Mouse (Mus musculus) megakaryocyte, embryonic 14.5 days (primary cell): Measurements from ENCODE around the gene Ap3d1. TPM values are rescaled to one million over a fixed set of nuclear protein-coding genes. Genes with fewer than 3 reads are reported as not detected.
A peak's percentile ranks its signal among the peaks of the same experiment; 100 is the strongest.

Source experiments
- H3K27me3 ChIP-seq: replicated peaks from 2 replicates; pipeline ENCODE3; 2012; ENCODE audit warnings: inconsistent platforms
- H3K36me3 ChIP-seq: replicated peaks from 2 replicates; pipeline ENCODE3; 2012; ENCODE audit warnings: low read length, inconsistent platforms, mixed read lengths
- H3K4me1 ChIP-seq: 2 replicates; pipeline ENCODE4 v1.6.1; 2012; ENCODE audit warnings: inconsistent platforms
- H3K4me3 ChIP-seq: replicated peaks from 2 replicates; pipeline ENCODE3; 2012; ENCODE audit warnings: moderate library complexity, mild to moderate bottlenecking, inconsistent platforms
- H3K9me3 ChIP-seq: 2 replicates; pipeline ENCODE4 v1.6.1; 2012; ENCODE audit warnings: inconsistent platforms
- FLI1 ChIP-seq: IDR thresholded peaks from 2 replicates; pipeline ENCODE4 v1.6.1; 2012; ENCODE audit warnings: low read length, inconsistent platforms, mixed read lengths
- GATA1 ChIP-seq: IDR thresholded peaks from 3 replicates; pipeline ENCODE4 v1.6.1; 2012; ENCODE audit warnings: mixed read lengths, low read length, inconsistent platforms, borderline replicate concordance
- polyA plus RNA-seq: library from polyadenylated mRNA; stranded (reverse); fragments of >175 nt; gene quantifications from 2 replicates; pipeline ENCODE4 v1.2.3, GENCODE M21; 2012; ENCODE audit warnings: low replicate concordance; ENCODE audit not compliant: insufficient read depth

Gene Ap3d1
- polyA plus RNA-seq, 1 experiment: 24.8 TPM

DNA sequence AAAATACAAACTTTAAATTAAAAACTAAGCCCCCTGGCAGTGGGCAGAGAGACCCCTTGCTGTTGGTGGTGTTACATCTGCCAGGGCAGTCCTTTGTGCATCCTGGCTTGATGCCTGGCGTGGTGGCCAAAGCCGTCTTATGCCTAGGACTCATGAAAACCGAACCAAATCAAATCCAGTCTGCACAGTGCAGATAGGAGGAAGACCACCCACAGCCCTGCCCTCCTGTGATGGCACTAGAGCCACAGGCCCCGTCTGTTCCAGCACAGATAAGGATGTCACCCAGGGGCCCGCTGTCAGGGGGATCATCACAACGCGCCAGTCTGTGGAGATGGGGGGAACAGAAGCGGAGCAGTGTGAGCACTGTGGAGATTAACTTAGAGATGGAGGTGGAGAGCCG lies 44.3 kb downstream of the Ap3d1 start:
- no peaks in the 10 kb centered on the region for H3K9me3 ChIP-seq
- H3K4me3 ChIP-seq: peak overlapping the region; percentile 86
- H3K27me3 ChIP-seq: no peaks in the 10 kb centered on the region
- TF ChIP-seq GATA1 (peak; percentile 93), FLI1 (no peak)
- peaks cover 59% of the 10 kb centered on the region for H3K36me3 ChIP-seq
- H3K4me1 ChIP-seq: peaks cover 86% of the 10 kb centered on the region

DNA sequence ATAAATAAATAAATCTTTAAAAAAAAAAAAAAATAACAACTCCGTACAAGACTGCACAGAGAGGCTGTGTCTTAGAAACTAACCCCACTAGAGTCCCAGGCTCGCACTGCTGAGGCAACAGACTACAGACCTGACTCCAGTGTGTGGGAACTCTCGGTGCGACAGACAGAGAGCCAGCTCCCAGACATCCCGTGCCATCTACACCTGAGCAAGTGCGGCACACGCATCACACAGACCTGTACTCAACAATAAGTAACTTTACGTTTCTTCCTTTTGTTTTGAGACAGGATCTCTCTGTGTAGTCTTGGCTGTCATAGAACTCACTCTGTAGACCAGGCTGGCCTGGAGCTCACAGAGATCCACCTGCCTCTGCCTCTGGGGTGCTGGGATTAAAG lies 44.7 kb downstream of the Ap3d1 start:
- no peak for TF ChIP-seq FLI1
- no peak for TF ChIP-seq GATA1
- peaks cover 63% of the 10 kb centered on the region for H3K36me3 ChIP-seq
- no peaks in the 10 kb centered on the region for H3K27me3 ChIP-seq
- peaks cover 87% of the 10 kb centered on the region for H3K4me1 ChIP-seq
- H3K4me3 ChIP-seq: peak overlapping the region; percentile 86
- H3K9me3 ChIP-seq: no peaks in the 10 kb centered on the region

DNA sequence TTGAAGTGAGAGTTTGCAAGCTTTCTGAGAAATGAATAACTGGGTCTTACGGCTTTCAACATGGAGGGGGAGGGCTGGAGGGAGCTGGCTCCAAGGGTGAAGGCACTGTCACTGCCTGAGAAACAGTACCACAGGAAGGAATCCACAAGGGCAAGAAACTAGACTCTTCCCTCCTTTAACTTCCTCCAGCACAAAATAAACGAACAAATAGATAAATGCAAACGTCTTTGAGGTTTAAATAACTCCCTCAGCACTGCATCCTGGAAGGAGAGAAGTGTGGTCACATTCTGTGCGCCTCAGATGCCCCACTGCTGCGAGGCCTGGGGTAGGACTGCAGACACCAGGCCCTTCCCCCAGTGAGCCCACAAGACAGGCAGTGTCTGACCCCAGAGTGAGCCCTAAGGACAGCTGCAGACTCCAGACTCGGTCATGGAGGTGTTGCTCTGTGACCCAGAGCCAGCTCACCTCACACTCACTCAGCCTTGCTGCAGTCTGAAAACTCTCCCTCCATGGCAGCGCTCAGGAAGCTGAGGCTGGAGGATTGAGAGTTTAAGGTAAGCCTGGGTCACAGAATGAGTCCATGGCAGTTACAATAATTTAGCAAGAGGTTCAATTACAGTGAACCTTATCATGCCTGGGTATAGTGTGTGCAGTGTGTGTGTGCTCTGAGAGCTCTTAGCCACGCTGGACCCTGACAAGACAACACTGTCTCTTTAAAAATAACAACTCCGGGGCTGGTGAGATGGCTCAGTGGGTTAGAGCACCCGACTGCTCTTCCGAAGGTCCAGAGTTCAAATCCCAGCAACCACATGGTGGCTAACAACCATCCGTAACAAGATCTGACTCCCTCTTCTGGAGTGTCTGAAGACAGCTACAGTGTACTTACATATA lies 45.3 kb downstream of the Ap3d1 start:
- Histone ChIP-seq H3K4me1 (peaks cover 93% of the 10 kb centered on the region), H3K9me3 (no peaks in the 10 kb centered on the region), H3K36me3 (peaks cover 69% of the 10 kb centered on the region), H3K27me3 (no peaks in the 10 kb centered on the region), H3K4me3 (peak overlapping the region; percentile 88)
- TF ChIP-seq GATA1 (no peak), FLI1 (no peak)

DNA sequence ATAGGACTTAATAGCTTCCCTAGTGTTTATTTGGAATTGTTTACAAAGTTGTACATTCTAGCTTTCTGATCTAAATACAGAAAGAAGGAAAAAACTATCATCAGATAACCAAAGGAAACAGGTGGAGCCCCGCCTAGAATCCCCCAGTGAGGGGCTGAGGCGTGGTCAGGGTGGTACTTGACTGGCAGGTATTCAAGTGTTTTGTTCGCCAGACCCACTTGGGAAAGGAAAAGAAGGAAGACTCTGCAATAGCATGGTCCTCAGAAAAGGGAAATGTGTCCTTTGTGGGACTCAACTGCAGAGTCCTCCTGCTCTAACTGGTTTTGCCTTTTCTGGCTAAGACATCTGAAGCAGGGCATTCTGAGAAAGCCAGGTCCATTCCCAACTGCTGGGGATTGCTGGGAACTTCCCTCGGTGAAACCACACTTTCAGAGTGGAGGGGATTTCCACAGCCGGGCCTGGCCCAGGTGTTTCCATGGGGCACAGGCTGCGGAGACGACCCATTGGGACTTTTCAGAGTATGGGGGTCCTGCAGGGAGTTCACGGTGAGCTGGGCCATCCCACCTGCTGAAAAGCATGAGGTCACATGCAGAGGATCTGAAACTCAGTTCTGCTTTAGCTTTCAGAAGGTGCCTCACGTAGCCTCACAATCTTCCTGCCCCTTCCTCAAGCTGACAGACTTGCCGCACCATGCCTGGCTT lies 46.1 kb downstream of the Ap3d1 start:
- no peak for TF ChIP-seq GATA1
- TF ChIP-seq FLI1: no peak
- H3K4me1 ChIP-seq: peaks cover 100% of the 10 kb centered on the region
- H3K36me3 ChIP-seq: peaks cover 77% of the 10 kb centered on the region
- no peaks in the 10 kb centered on the region for H3K9me3 ChIP-seq
- H3K27me3 ChIP-seq: no peaks in the 10 kb centered on the region
- peak overlapping the region; percentile 88 for H3K4me3 ChIP-seq

DNA sequence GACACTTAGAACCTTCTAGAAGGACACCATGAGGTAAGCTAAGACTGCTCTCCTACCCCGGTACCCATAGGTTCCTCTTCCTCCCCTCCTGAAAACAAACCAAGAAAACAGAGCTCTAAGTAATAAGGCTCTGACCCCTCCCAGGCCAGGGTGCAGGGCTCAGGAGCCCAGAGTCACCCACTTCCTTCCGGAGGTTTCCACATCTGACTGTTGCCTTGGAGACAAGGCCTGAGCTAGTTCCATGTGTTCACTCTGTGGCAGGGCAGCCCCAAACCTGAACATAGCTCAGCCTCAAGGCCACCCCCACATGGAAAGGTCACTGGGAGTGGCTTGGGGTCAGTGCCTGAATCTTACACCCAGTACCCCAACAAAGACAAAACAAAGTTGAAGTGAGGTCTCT lies 46.9 kb downstream of the Ap3d1 start:
- H3K4me1 ChIP-seq: peaks cover 100% of the 10 kb centered on the region
- H3K27me3 ChIP-seq: no peaks in the 10 kb centered on the region
- H3K4me3 ChIP-seq: peak overlapping the region; percentile 88
- no peaks in the 10 kb centered on the region for H3K9me3 ChIP-seq
- peaks cover 84% of the 10 kb centered on the region for H3K36me3 ChIP-seq
- TF ChIP-seq FLI1: peak; percentile 93
- TF ChIP-seq GATA1: no peak

DNA sequence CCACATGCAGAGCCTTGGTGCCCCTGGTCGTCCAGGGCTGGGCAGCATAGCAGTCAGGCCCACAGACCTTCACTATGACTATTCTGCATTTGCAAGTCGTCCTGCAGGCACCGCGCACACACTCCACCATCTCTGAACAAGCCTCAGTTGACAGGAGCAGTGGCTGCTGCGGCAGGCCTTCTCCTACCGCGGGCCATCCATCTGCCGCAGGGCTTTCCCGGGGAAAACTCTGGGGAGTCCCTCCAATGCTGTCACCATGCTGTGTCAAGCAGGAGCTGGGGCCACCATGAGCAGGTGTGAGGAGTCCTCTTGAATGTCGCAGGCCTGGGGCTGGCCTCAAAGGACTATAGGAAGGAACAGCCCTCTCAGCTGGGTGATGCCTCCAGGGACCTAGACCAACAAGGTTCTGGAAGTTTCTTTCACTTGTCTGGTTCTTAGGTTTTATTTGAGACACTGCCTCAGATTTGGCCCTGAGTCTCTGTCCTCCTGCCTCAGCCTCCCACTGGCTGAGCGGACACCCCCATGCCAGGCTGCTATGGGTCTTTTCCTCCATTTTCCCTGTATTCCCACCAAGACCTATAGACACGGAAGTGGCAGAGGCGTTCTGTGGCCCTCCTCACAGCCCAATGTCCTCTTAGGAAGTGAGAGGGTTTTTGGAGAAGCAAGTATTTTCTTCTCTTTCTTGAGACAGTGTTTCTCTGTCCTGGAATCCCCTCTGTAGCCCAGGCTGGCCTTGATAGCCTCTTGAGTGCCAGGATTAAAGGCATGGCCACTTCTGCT lies 47.7 kb downstream of the Ap3d1 start:
- Histone ChIP-seq H3K36me3 (peaks cover 84% of the 10 kb centered on the region), H3K4me1 (peaks cover 100% of the 10 kb centered on the region), H3K4me3 (peak overlapping the region; percentile 88), H3K27me3 (no peaks in the 10 kb centered on the region), H3K9me3 (no peaks in the 10 kb centered on the region)
- no peak for TF ChIP-seq GATA1
- no peak for TF ChIP-seq FLI1

DNA sequence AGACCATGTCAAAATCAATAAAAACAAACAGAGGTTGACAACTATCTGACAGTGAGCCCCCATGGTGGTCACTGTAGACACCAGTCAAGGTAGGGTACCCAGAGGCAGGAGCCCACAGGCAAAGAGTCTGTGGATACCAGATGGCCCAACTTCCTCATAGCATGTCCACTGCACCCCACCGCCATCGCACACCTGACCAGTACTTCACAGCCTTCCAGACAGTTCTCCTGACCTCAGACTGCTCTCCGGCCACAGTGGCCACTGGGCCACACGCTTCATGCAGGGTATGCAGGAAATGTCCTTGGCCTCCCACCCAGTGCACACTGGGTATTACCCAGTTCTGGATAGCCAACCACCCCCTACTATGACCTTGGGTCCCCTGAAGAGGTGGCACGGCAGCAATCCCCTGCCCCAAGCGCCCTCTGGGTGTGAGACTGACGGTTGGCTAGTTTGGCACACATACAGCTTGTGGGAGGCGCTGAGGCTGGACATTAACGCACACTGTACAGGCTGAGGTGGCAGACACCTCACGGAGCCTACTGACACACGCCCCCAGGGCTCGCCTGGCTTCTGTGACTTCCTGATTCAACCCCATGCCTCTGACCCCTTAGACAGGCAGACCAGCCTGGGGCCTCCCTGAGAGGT lies 48.5 kb downstream of the Ap3d1 start:
- Histone ChIP-seq H3K4me1 (peaks cover 94% of the 10 kb centered on the region), H3K27me3 (no peaks in the 10 kb centered on the region), H3K4me3 (peak overlapping the region; percentile 88), H3K9me3 (no peaks in the 10 kb centered on the region), H3K36me3 (peaks cover 86% of the 10 kb centered on the region)
- no peak for TF ChIP-seq GATA1
- TF ChIP-seq FLI1: no peak

DNA sequence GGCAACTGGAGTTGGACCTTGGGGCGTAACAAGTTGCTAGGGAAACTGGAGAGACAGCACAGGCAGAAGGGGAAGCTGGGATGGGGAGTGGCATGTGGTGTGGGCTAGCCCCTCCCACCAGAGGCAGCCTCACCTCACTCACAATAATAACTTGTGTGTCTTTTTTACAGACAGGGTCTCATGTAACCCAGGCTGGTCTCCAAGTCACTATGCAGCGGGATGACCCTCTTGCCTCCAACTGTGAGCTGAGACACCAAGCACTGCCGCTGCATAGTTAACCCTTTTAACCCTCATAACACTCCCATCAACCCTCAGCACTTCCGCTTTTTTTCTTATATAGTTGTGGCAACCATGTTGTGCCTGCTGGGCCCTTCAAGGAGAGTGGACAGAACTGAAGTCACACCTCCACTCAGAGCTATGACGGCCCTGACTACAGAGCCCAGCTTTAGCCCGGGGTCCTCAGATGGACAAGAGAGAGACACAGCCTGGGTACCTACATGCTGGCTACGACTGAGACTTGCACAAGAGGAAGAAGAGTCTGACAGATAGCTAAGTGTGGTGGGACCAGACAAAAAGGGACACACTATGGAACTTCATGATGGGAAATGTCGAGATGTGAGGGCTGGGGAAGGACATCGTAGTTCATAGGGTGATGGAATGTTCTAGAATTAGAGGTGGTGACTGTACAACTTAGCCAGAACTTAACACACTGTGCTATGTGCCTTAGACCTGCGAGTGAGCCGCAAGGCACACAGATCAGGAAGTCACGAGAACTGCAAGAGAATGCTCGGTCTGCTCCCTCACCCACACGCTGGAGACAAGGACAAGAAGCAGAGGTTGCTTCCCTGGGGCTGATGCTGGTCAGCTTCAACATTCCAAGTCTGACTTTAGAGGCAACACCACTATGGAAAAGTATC lies 49.6 kb downstream of the Ap3d1 start:
- Histone ChIP-seq H3K27me3 (no peaks in the 10 kb centered on the region), H3K36me3 (peaks cover 84% of the 10 kb centered on the region), H3K4me1 (peaks cover 85% of the 10 kb centered on the region), H3K4me3 (peak overlapping the region; percentile 81), H3K9me3 (no peaks in the 10 kb centered on the region)
- no peak for TF ChIP-seq GATA1
- TF ChIP-seq FLI1: no peak

DNA sequence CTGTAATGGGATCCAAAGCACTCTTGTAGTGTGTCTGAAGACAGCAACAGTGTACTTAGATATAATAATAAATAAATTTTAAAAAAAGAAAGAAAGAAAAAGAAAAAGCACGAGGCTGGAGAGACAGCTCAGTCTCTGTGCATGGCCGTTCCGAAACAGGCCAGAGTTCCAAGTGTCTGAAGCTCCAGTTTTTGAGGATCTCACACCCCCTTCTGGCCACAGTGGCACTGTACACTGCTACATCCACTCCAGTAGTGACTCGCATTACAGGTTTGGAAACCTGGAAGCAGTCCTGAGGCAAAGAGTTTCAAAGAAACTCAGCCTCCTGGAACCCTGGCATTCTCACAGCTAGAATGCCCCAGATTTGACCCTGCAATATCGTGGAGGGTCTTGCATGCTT lies 54.2 kb downstream of the Ap3d1 start:
- Histone ChIP-seq H3K4me3 (no peak overlapping the region), H3K27me3 (no peaks in the 10 kb centered on the region), H3K9me3 (no peaks in the 10 kb centered on the region), H3K4me1 (peaks cover 83% of the 10 kb centered on the region), H3K36me3 (peaks cover 97% of the 10 kb centered on the region)
- TF ChIP-seq GATA1: no peak
- no peak for TF ChIP-seq FLI1
